Mouse (Mus musculus) MN1 (cell line): ENCODE results near the gene Dock10.

Source experiments
- DNase-seq: peaks from one replicate; pipeline ENCODE4 v3.0.0-alpha.2; 2016; ENCODE audit warnings: low spot score

Gene Dock10

DNA sequence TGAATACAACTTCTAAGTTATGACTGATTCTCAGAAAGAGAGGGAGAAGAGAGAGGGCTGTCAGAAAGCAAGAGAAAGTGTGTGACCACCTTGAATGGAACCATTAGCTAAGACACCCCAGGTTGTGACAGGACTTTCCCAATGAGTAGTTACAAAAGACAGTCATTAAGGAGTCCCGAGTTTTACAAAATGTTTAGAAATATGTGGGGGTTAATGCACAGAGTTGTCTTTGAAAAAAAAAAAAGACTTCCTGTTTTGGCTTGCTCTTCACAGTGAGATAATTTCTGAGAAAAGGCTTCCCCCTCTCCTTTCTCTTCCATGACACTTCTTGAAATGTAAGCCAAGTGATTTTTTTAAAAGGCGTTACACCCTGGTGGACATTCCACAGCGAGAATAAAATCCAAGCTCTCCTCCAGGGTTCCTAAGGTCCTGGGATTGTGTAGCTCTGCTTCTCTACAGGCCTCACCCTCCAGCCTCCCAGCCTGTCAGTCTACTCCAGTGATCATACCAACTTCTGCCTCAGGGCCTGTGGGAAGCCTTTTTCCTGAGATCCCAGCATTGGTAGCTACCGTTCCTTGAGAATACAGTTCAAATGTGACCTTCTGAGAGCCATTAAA lies 144.8 kb downstream of the Dock10 start:
- no peak for DNase-seq

DNA sequence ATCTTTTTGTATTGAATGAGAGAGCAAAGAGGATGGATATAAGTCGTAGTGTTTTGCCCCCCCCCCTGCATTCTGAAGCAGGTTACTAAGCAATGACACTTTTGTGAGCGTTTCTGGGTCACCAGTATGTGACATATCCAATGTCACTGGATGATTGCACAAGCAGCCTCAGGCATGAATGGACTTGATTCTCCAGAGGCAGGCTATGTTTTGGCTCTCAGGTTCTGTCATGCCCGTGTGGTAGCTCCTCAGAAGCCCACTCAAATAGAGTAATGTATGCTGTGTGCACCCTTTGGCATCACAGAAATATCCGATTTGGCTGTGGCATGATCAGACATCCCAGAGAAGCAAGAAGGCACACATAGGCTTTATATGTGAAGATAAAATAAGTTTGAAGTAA lies 150.8 kb downstream of the Dock10 start:
- DNase-seq, result no peak

DNA sequence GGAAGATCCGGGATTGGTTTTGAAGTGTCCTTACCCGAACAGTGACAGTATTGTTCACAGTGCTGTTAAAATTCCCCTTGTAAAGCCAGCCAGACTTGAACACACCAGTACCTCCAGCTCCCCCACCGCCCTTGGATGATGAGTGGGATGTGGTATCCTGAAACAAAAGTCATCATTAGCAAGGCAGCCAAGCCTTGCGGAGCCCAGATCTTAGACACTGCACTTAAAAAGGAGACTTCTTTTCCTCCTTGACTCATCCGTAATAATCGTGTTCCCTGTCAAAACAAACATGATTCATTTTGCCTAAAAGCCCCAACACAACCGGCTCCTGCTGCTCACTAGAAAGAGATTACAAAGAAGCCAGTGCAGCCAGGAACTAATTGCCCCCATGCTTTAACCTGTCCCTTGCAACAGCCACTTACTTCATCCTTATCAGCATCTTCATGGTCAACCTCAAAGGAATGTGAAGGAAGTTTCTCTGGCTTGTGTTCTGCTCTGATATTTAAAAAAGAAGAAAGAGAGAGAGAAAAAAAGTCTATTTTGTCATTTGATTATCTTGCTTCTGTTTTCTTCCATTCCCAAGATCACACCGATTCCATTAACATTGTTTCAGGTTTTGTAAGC lies 152.1 kb downstream of the Dock10 start:
- no peak for DNase-seq

DNA sequence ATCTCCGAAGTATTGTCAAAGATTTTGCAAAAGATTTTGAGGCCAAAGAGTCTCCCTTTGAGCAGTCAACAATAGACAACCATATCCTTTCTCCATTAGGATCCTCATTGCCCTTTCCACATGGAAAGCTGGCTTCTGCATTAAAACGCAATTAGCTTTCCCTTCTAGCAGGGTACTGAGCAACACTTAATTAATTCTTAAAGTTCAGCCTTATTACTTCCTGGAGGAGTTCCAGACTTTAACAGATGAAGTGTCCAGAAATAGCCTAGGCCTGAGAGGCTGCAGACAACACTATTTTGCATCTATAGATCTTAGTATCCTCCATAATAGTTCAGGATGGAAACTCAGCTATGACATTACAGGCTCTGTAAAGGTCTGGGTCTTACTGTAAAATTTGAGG lies 154.0 kb downstream of the Dock10 start:
- no peak for DNase-seq

DNA sequence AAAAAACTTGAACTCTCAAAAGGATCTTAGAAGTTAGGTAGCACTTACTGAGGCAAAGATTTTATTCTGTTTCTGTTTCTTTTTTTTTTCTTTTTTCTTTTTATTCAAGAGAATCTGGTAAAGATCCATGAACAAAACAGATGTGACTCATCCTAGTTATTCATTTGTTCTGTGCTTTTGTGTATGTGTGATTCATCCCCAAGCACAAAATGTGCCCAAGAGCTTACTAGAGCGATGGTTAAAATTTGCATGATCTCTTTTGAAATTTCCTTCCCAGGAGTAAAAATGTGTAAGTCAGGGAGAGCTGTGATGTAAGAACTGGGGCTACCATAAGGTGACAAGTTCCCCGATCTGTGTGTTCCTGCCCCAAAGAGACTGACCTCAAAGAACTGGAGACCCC lies 155.2 kb downstream of the Dock10 start:
- no peak for DNase-seq

DNA sequence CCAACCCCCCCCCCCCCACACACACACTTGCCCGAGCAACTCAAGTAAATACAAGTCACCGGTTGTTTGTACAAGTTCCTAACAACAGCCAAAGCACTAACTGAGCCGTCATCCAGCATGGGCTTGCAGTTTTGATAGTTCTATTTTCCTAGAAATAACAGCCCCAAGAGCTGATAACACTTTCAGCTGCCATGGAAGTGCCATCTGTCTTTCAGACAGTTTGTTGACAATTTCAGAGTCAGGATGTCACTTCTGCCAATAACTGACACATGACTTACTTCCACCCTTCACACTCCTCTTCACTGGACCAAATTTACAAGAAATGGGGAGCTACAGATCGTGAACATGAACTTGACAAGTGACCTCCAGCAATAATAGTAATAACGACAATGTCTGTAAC lies 175.0 kb downstream of the Dock10 start:
- no peak for DNase-seq

DNA sequence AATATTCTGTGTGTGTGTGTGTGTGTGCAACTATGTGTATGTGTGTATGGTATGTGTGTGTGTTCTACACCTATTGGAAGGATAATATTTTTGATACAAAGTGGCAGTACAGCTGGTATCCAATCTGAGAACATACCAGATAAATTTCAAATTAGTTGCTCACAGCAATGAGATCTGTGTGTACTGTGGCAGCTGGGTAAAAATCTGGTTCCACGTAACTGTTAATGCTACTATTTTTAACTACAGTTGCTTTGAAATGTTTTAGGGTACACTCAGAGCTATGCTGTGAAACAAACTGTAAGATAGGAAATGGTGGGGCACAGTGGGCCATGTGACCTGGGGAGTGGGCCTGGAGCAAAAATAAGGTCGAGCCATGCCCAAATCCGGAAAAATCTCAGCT lies 176.1 kb downstream of the Dock10 start:
- DNase-seq, result no peak

DNA sequence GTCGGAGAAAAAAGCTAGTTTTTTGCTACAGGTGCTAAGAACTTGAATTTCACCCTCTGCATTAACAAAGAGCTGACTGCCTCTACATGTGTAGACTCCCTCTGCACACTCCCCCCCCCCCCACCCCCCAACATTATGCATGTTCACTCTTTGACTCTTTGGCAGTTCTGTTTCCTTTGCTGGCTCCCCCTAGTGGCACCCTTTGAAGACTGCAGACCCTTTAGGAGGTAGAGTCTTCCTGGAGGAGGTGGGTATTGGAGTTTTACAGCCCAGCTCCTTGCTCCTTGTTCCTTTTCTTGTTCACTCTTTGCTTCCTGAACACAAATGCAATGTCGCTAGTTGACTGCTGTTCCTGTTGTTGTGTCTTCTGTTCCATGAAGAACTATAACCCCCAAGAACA lies 181.4 kb downstream of the Dock10 start:
- DNase-seq, result no peak

DNA sequence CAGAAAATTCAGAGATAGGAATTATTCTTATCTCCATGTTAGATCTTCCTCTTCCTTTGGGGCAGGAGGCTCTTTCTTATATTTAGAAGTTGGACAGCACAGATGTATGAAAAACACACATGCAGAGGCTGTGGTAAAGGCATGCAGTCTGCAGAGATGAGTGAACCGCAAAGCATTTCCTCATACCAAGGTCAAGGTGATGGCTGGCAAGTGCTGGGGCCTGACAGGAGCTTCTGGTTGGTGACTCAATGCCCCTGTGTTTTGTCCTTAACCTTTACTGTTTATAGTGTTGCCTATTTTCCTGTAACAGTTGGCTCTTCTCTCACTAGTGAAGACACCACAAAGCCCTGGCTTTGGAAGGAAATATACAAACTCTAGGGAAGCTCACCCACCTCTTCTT lies 201.9 kb downstream of the Dock10 start:
- no peak for DNase-seq

DNA sequence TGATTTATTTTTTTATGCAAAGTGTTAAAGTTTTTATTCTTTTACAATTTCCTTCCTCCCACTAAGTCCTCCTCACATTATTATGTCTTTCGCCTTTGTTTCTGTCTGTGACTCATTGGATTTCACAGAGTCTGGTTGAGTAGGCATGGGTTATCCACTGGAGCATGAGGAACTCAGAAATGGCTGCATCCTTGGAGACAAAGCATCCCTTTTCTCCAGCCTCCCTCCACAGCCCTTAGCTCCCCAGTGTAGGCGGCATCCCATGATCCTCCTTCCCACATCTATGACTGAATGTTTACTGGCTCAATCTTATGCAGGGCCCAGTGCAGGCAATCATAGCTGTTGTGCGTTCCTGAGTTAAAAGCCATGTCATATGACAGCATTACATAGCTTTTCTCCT lies 216.8 kb downstream of the Dock10 start:
- no peak for DNase-seq

DNA sequence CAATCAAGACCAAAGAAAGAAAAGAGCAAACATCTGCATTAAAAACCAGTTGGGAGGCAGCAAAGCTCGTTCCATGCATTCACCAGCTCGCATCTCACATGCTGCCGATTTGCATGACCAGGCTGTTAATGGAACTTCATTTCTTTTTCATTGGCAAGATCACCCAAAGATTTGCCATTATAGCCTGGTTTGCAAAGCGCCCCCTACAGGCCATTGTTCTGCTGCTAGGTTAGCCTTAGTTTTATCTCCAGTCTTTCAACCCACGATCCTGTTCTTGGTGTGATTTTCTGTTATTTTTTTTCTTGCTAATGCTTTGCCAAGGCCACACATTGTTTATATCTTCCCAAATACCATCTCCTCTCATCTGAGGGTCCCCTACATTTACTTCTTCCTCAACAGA lies 236.1 kb downstream of the Dock10 start:
- no peak for DNase-seq

DNA sequence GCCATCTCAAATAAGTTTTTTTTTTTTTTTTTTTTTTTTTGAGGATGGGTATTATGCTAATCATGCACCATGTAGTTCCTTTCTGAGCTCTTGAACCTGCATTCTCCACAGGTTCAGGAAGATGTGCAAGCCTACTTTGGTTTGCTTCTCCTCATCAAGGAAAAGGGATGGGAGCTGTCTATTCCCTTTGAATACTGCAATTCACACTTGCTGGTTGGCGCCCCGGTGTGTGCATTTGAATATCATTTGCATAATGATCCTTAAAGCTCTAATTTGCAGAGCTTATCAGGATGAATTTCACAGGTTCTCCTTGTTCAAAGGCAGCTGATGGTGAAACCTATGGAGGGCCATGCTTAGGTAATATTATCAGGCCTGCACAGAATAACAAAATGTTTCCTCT lies 237.9 kb downstream of the Dock10 start:
- DNase-seq, result no peak

DNA sequence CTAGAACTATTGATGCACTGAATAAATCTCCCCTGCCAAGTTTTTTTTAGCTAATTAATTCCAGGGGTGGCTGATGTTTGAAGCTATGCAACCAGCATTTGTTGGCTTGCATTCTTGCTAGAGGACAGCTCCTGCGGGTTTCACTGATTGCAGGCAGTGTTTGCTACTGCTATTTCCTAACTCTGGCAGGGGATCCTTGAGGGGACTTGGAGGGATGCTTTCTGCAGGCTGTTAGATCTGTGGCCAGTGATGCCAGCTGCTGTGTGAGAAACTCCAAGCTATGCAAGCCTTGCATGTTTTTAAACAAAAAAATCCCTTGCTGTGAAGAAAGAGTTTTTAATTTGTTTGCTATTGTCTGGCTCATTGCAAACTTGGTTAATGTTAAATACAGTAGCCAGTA lies 238.4 kb downstream of the Dock10 start:
- no peak for DNase-seq

DNA sequence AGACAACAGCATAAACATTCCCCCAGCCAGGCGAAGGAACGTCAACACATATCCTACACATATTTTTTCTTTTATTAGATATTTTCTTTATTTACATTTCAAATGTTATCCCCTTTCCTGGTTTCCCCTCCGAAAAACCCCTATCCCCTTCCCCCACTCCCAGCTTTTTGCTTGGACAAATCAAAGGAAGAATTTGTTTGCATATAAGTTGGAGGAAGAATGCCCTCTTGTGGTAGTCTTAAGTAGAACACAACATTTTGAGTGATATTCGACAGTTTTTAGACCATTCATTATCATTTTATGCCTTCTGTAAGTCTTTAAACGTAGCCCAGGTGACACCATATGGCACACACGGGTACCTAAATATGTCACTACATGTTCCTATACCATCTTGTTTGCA lies 242.5 kb downstream of the Dock10 start:
- DNase-seq, result peak; percentile 10

DNA sequence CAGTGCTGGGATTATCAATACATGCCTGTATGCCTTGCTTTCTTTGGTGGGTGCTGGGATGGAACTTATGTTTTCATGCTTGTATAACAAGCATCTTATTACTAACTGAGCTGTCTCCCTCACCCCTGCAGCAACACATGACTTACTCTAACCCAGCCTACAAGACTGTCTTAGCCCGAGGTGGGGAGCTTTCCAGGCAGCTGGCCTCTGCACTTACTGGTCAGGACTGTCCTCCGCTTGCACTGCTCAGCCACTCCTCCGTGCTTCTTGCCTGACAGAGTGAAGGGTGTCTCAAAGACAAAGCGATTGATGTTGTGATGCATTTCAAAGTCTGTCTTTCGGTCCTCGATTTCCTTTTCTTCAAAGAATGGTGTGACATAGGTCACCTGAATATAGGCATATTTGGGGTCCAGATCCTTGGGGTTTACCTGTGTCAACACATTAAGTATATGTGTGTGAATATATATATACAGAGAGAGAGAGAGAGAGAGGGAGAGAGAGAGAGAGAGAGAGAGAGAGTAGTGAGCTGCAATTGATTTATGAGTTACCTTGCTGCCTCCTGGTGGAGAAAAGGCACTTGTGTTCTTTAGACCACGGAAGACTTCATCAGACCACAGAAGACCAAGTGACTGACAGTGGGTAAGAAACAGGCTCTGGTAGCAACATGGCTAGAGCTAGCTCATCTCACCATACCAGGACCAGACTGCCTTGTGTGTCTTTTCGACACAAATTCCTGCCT lies 245.9 kb downstream of the Dock10 start:
- DNase-seq, result no peak

DNA sequence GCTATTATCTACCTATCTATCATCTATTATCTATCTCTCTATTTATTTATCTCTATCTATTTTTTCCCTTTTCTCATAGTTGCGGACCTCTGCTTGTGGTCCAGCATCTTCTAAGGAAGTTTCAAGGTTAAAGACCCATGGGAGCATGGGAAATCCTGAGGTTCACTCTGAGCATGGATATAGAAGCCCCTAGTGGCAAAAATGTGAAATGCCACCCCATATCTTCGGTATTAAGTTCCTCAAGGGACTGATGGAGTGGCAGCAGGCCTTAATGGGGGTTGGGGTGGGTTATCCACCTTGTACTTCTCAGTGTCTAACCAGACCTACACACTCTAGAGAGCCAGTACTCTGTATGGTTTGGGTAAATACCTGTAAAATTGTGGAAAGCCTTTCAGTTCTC lies 253.6 kb downstream of the Dock10 start:
- no peak for DNase-seq

DNA sequence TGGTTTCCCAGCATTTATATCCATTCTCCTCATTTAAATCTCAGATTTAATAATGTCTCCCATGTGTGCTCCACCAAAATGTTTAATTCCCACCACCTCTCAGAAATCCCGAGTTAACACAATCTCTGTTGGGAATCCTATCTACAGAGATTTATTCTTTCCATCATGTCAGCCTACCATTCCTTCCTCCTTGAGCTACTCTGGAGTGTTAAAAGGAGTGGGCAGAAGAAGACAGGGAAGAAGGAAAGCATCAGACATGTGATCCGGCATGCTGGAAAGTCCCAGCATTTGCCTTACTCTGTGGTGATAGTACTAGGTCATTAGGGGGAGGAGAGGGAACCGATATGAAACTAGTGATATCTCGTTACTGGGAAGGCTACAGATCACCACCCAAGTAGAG lies 254.2 kb downstream of the Dock10 start:
- no peak for DNase-seq

DNA sequence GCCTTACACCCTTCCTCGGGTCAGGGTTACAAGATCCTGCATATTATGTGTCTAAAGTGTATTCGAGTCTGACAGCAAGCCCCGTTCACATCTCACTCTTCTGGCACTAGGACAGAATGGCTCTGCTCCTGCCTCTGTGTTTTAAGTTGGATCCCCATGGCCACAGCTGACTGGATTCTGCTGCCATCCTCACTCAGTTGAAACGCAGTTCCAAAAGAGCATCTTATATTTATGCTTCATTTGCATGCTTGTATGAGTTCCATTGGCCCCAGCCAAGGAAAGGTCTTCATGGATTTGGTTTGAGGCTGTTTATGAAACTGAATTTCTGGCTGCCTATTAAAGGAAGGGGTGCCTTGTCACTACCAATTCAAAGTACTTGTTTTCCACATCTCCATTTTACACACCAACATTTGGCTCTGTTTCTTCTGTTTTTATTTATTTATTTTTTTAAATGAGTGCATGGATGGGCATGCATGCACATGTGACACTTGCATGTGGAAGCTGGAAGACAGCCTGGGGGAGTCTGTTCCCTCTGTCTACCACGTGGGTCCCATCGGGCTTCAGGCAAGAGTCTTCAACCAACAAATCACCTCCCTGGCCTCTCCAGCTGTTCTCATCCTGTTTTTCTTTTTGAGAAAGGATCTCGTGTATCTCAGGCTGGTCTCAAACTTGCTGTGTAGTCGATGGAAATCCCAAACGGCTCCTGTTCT lies 255.7 kb downstream of the Dock10 start:
- DNase-seq, result no peak

DNA sequence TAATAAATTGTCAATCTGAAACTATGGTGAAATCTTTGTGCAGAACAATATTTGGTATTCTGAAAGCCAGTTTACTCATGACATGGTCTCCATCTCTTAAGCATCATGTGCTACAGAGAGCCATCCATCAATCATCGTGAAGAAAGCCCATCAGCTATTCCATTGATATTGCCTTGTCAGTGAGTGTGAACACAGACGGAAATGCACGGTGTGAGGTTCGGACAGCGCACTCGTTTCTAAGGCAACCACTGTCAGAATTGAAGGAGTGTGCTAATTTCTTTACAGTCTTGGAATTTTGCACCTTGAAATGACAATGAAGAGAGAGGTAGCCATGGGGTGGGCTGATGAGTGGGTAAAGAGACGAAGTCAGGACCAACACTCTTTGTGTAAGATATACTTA lies 259.1 kb downstream of the Dock10 start:
- DNase-seq, result no peak

DNA sequence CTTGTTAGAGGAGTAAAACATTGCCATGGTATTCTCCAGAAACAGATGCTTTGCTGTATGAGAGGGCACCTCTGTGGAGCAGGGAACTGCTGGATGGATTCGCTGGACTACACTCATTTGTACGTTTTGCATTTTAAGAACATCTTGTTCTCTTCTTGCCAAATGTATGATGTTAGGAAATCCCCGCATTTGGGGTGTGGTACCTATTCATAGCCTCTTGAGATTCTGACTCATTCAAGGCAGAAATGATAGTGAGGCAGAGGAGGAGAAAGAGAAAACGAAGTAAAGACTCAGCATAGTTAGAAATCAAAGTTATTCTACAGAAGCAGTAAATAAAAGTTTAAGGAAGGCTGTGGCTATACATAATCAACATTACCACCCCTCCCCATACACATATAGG lies 262.0 kb downstream of the Dock10 start:
- DNase-seq, result no peak

DNA sequence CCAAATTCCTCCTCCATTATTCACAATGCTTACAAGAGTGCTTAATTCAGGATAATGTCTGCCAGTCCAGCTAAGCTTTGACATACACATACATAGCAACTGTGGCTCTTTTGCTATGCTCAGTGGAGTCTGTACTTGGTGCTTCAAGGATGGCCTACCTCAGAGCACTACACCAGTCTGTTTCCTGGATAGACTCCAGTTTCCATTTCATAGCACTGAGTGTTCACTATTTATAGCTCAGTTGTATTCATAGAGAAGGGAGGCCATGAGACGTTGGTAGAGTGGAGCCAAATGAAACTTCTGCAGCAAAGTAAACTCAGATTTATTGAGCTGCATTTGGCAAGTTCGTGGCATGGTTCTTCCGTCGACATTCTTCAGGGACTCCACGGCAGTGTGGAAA lies 274.9 kb downstream of the Dock10 start:
- DNase-seq, result no peak

DNA sequence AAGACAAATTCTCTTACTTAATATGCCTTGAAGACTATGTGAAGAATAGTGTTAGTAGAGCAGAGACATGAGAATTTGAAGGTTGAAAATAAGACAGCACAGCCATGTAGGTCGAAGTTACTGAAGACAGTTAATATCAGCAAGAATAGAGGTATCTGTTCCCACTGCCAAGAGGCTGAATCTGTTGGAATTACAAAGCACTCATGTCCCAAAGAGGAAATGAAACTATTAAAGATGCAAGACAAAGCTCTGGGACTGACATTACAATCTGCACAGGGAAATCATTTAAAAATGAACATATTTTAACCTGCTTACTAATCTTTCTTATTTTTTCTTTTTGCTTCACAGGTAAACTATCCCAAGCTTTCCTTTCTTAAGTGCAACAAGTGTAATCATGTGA lies 283.4 kb downstream of the Dock10 start:
- DNase-seq, result no peak

DNA sequence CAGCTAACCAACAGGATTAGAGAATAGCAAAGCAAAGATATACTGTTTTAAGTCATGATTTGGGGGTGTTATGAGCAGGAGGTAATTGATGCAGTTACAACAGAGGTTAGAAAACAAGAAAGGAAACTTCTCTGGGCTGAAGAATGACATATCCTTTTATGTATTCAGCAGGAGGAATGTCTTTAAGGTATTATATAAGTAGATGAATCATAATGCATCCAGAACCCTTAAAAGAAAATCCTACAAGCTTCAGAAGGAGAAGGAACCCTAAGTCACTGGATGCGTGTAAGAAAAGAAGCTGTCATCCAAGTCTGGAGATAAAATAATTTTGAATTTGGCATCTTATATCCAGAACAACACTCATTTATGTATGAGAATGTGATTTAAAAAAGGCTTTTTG lies 285.9 kb downstream of the Dock10 start:
- DNase-seq, result no peak
